ENCODE assay signal across 16 mouse cellular contexts in the genomic region with DNA sequence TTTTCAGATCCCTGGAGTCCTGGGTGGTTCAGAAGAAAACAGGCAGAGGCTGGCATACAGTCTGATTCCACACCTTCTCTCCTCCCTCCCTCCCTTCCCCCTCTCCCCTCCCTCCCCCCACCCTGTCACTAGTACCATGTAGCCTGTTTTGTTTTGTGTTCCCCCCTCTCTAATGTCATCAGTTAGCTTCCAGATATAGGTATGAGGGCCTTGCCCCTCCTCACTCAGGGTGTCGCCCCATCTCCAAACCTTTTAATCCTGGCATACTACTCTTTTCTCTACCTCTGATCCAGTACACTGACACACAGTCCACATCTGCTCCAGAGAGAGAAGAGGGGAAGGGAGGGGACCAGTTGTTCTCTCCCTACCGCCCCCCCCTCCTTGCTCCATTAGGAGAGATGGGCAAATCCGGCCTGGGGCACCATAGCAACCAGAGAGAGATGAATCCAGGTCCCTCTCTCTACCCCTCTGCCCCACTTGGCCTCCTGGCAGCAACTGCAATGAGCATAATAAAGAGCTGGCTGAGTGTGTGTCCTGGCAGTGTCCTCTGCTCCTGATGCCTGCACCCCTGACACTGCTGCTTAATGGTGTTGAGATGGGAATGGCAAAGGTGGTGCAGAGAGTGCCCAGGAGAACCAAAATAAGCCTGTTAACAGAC. TPM values are rescaled to one million over a fixed set of nuclear protein-coding genes. Genes with fewer than 3 reads are reported as not detected.
DNase-seq lines count a peak whose midpoint lies in the region; ATAC-seq and TF ChIP-seq lines count a peak whose summit lies in the region.
"Had no signal": no experiment of that assay in that cellular context is flagged by ENCODE, and none has a peak within 500 bp of the region (broad histone marks: within the 10 kb centered on the region; RNA-seq: fewer than 3 reads in every experiment).

A gene (minus strand): TSS at position 51 of the 658 bp plus-strand sequence.

- no peak for TF ChIP-seq CTCF in brain, embryonic 14.5 days (IDR thresholded peaks at IDR 0.05; ENCODE audit: borderline replicate concordance, extremely low read depth, insufficient read depth, insufficient read length)
- TF ChIP-seq CTCF in hindbrain, postnatal 0 days (IDR thresholded peaks at IDR 0.05; ENCODE audit: low read depth) = no peak
- no peak for TF ChIP-seq CTCF in layer of hippocampus, adult 2 months (conservative IDR thresholded peaks at IDR 0.05)

- H3K36me3 ChIP-seq in forebrain, embryonic 10.5 days (replicated peaks) = no peaks in the 10 kb centered on the region
- no peaks in the 10 kb centered on the region for H3K36me3 ChIP-seq in forebrain, embryonic 12.5 days (replicated peaks)
- H3K36me3 ChIP-seq in kidney, embryonic 16.5 days (ENCODE audit: insufficient read depth, low read length) = no peaks in the 10 kb centered on the region
- no peaks in the 10 kb centered on the region for H3K36me3 ChIP-seq in hindbrain, postnatal 0 days (ENCODE audit: insufficient read depth, low read length)
- H3K36me3 ChIP-seq: limb, embryonic 12.5 days; liver, embryonic 15.5 days; stomach, embryonic 15.5 days had no signal

- no peak for ATAC-seq in forebrain, embryonic 12.5 days (ENCODE audit: low FRiP score)
- no peak for ATAC-seq in kidney, embryonic 16.5 days (ENCODE audit: low FRiP score, low TSS enrichment)
- peak; percentile 53 for ATAC-seq in hindbrain, postnatal 0 days

- 68% methylated on average over 3 of the region's 3 CpGs for WGBS in forebrain, embryonic 10.5 days
- WGBS in forebrain, embryonic 12.5 days = 72% methylated on average over 3 of the region's 3 CpGs
- WGBS in kidney, embryonic 16.5 days = 77% methylated on average over 3 of the region's 3 CpGs
- 24% methylated on average over 3 of the region's 3 CpGs for WGBS in hindbrain, postnatal 0 days

- no peak within 1 kb of the TSS for H3K4me3 ChIP-seq in forebrain, embryonic 10.5 days
- no peak within 1 kb of the TSS for H3K4me3 ChIP-seq in forebrain, embryonic 12.5 days (replicated peaks)
- H3K4me3 ChIP-seq in kidney, embryonic 16.5 days (ENCODE audit: low read length) = no peak within 1 kb of the TSS
- no peak within 1 kb of the TSS for H3K4me3 ChIP-seq in hindbrain, postnatal 0 days (ENCODE audit: low read length)
- H3K4me3 ChIP-seq in layer of hippocampus, adult 2 months = no peak within 1 kb of the TSS
- H3K4me3 ChIP-seq: limb, embryonic 12.5 days; liver, embryonic 15.5 days; stomach, embryonic 15.5 days had no signal

- DNase-seq in forebrain, embryonic 10.5 days (ENCODE audit: extremely low spot score, low spot score) = no peak
- no peak for DNase-seq in kidney, postnatal 25 days
- DNase-seq in brain, embryonic 14.5 days (ENCODE audit: low read depth) = peak; percentile 55
- DNase-seq in hindbrain, postnatal 0 days (ENCODE audit: low spot score) = peak; percentile 61
- DNase-seq in layer of hippocampus, adult 18-20 months (ENCODE audit: low spot score in 2 of 2) = no peak
- DNase-seq in layer of hippocampus, adult 2 months (ENCODE audit: low spot score in 2 of 2) = no peak
- DNase-seq: B cell, adult 2 months; heart, postnatal 14 days; kidney, adult 11 months; lung, postnatal 10 days; thymus, postnatal 14 days had no signal

- H3K4me1 ChIP-seq in forebrain, embryonic 10.5 days = peaks cover 32% of the 10 kb centered on the region
- peaks cover 32% of the 10 kb centered on the region for H3K4me1 ChIP-seq in forebrain, embryonic 12.5 days
- peaks cover 16% of the 10 kb centered on the region for H3K4me1 ChIP-seq in kidney, embryonic 16.5 days (ENCODE audit: insufficient read depth, low read length)
- H3K4me1 ChIP-seq in hindbrain, postnatal 0 days (ENCODE audit: insufficient read depth, low read length) = peaks cover 8% of the 10 kb centered on the region; the same call in 1 of the 2 replicates

- H3K27me3 ChIP-seq in forebrain, embryonic 10.5 days (ENCODE audit: poor library complexity, severe bottlenecking) = peaks cover 12% of the 10 kb centered on the region; the same call in 1 of the 2 replicates
- peaks cover 6% of the 10 kb centered on the region; the same call in 1 of the 2 replicates for H3K27me3 ChIP-seq in forebrain, embryonic 12.5 days
- no peaks in the 10 kb centered on the region for H3K27me3 ChIP-seq in kidney, embryonic 16.5 days (ENCODE audit: insufficient read depth, low read length)
- H3K27me3 ChIP-seq in hindbrain, postnatal 0 days (ENCODE audit: insufficient read depth, low read length) = no peaks in the 10 kb centered on the region
- H3K27me3 ChIP-seq: limb, embryonic 12.5 days; stomach, embryonic 15.5 days had no signal

- TF ChIP-seq POLR2A in brain, embryonic 14.5 days (IDR thresholded peaks at IDR 0.05; ENCODE audit: borderline replicate concordance, extremely low read depth, insufficient read depth, insufficient read length, poor library complexity, severe bottlenecking) = no peak

- no peak within 1 kb of the TSS for H3K4me2 ChIP-seq in forebrain, embryonic 12.5 days
- no peak within 1 kb of the TSS for H3K4me2 ChIP-seq in kidney, embryonic 16.5 days (replicated peaks; ENCODE audit: low read depth, low read length)
- H3K4me2 ChIP-seq in hindbrain, postnatal 0 days (ENCODE audit: low read depth, low read length) = no peak within 1 kb of the TSS
- H3K4me2 ChIP-seq: limb, embryonic 12.5 days; liver, embryonic 15.5 days; stomach, embryonic 15.5 days had no signal

- no peak within 1 kb of the TSS for H3K9ac ChIP-seq in forebrain, embryonic 12.5 days
- no peak within 1 kb of the TSS for H3K9ac ChIP-seq in kidney, embryonic 16.5 days (replicated peaks; ENCODE audit: low read length)
- H3K9ac ChIP-seq in hindbrain, postnatal 0 days (replicated peaks; ENCODE audit: low read length) = no peak within 1 kb of the TSS
- H3K9ac ChIP-seq: limb, embryonic 12.5 days; liver, embryonic 15.5 days; stomach, embryonic 15.5 days had no signal

- H3K27ac ChIP-seq in forebrain, embryonic 10.5 days = peak within 1 kb of the TSS; percentile 17; the same call in 1 of the 2 replicates
- H3K27ac ChIP-seq in forebrain, embryonic 12.5 days = no peak within 1 kb of the TSS
- 0 out of 2 replicates have a peak within 1 kb of the TSS, but pooled peaks have one; percentile 86 for H3K27ac ChIP-seq in kidney, embryonic 16.5 days (ENCODE audit: low read length)
- no peak within 1 kb of the TSS; the same call in 1 of the 2 replicates for H3K27ac ChIP-seq in hindbrain, postnatal 0 days
- H3K27ac ChIP-seq in layer of hippocampus, adult 2 months = no peak within 1 kb of the TSS
- H3K27ac ChIP-seq: liver, embryonic 15.5 days had no signal

- H3K9me3 ChIP-seq in forebrain, embryonic 10.5 days = no peaks in the 10 kb centered on the region
- 0 out of 2 replicates have a peak, but pooled peaks cover 2% of the 10 kb centered on the region for H3K9me3 ChIP-seq in forebrain, embryonic 12.5 days
- no peaks in the 10 kb centered on the region for H3K9me3 ChIP-seq in kidney, embryonic 16.5 days (ENCODE audit: low read length)
- no peaks in the 10 kb centered on the region for H3K9me3 ChIP-seq in hindbrain, postnatal 0 days (ENCODE audit: low read length)
- H3K9me3 ChIP-seq: limb, embryonic 12.5 days; liver, embryonic 15.5 days; stomach, embryonic 15.5 days had no signal

RNA-seq across cellular contexts. Expression of the gene that starts here (rescaled TPM):
- 0.01 and 0.04 TPM in 2 replicates for polyA plus RNA-seq in forebrain, embryonic 10.5 days (2016; fragmentation: Nextera tagmentation; extraction: Ambion mirVana)
- polyA plus RNA-seq in forebrain, embryonic 12.5 days (2016; fragmentation: Nextera tagmentation; extraction: Ambion mirVana) = 0.11 and 0.22 TPM in 2 replicates
- 0.21 and 0.24 TPM in 2 replicates for polyA plus RNA-seq in kidney, embryonic 16.5 days (2015; fragmentation: Nextera tagmentation; extraction: Ambion mirVana)
- 0.26 and 0.41 TPM in 2 replicates for polyA plus RNA-seq in brain, embryonic 14.5 days (2012; rRNA removed)
- total RNA-seq in hindbrain, postnatal 0 days (2014; rRNA removed) = 1.8 and 1.9 TPM in 2 replicates
- 0.61 and 1.0 TPM in 2 replicates for polyA plus RNA-seq in hindbrain, postnatal 0 days (2015; fragmentation: Nextera tagmentation; extraction: Ambion mirVana)
- under 1 TPM; 0.13 to 0.40 TPM for total RNA-seq in layer of hippocampus, adult 18-20 months (2021)
- total RNA-seq in layer of hippocampus, adult 2 months (2021) = under 1 TPM; 0.20 to 0.33 TPM
- polyA plus RNA-seq: liver, embryonic 15.5 days had no signal

Comparison
In these comparisons a context has a peak if more than half of its experiments do, and no peak if none do; other contexts are left out.
1. H3K27ac ChIP-seq: peak in forebrain, embryonic 10.5 days (single experiment) and kidney, embryonic 16.5 days (single experiment); none in forebrain, embryonic 12.5 days (single experiment), hindbrain, postnatal 0 days (single experiment) and layer of hippocampus, adult 2 months (single experiment).
2. Peak in DNase-seq in brain, embryonic 14.5 days; RNA of the gene not detected or under 1 TPM.